Mouse (Mus musculus) cerebellum, postnatal 10 days (tissue): ENCODE measurements around the gene Gm17409.

Experiments used
- DNase-seq, 2 experiments: peaks; one replicate each; pipeline ENCODE4 v3.0.0; 2021; ENCODE audit warnings: mixed read lengths in 2 of 2

The Gm17409 gene

GRCm38 (mm10) chr2:58469816-58470215 is at the start of gene Gm17409:
Gene Gm17409, plus strand, starts transcription at chr2:58470116.
- no peak for DNase-seq

GRCm38 (mm10) chr2:58423319-58423718 is 46.6 kb upstream of the Gm17409 start:
- no peak for DNase-seq

GRCm38 (mm10) chr2:58425436-58426004 is 44.4 kb upstream of the Gm17409 start:
- DNase-seq: no peak

GRCm38 (mm10) chr2:58432211-58432610 is 37.7 kb upstream of the Gm17409 start:
- no peak for DNase-seq

GRCm38 (mm10) chr2:58433317-58433716 is 36.6 kb upstream of the Gm17409 start:
- DNase-seq: no peak

GRCm38 (mm10) chr2:58434438-58434837 is 35.5 kb upstream of the Gm17409 start:
- no peak for DNase-seq

GRCm38 (mm10) chr2:58435507-58435906 is 34.4 kb upstream of the Gm17409 start:
- DNase-seq: no peak

GRCm38 (mm10) chr2:58436911-58437310 is 33.0 kb upstream of the Gm17409 start:
- DNase-seq: no peak

- no peak for DNase-seq
Observed at GRCm38 (mm10) chr2:58443163-58443562, 26.8 kb upstream of the Gm17409 start.

GRCm38 (mm10) chr2:58447001-58447400 is 22.9 kb upstream of the Gm17409 start:
- DNase-seq: no peak

GRCm38 (mm10) chr2:58454095-58454865 is 15.6 kb upstream of the Gm17409 start:
- peak; percentile 46 to 68 for DNase-seq

GRCm38 (mm10) chr2:58456843-58457487 is 13.0 kb upstream of the Gm17409 start:
- DNase-seq: no peak

GRCm38 (mm10) chr2:58457488-58457865 is 12.4 kb upstream of the Gm17409 start:
- no peak for DNase-seq

GRCm38 (mm10) chr2:58458820-58459371 is 11.0 kb upstream of the Gm17409 start:
- peak; percentile 77 to 82 for DNase-seq

GRCm38 (mm10) chr2:58470290-58470689 is 374 bp downstream of the Gm17409 start:
- no peak for DNase-seq

GRCm38 (mm10) chr2:58475578-58475977 is 5.7 kb downstream of the Gm17409 start:
- DNase-seq: no peak

- peak; percentile 94 to 97 for DNase-seq
Observed at GRCm38 (mm10) chr2:58476956-58477715, 7.2 kb downstream of the Gm17409 start.

- DNase-seq: no peak
Observed at GRCm38 (mm10) chr2:58478144-58478543, 8.2 kb downstream of the Gm17409 start.

GRCm38 (mm10) chr2:58479536-58479935 is 9.6 kb downstream of the Gm17409 start:
- peak in 1 of 2 experiments; percentile 38 for DNase-seq

- DNase-seq: no peak
Observed at GRCm38 (mm10) chr2:58480764-58481163, 10.8 kb downstream of the Gm17409 start.

- DNase-seq: no peak
Observed at GRCm38 (mm10) chr2:58481450-58482100, 11.7 kb downstream of the Gm17409 start.

- peak in 1 of 2 experiments; percentile 34 for DNase-seq
Observed at GRCm38 (mm10) chr2:58484284-58484965, 14.5 kb downstream of the Gm17409 start.
